Mouse (Mus musculus) kidney, adult 2 months (tissue): ENCODE measurements around the gene Pnma1.

ENCODE experiments used
- CTCF ChIP-seq: fragments of 200-500 bp; conservative IDR thresholded peaks from 2 replicates; pipeline ENCODE4 v1.5.1; 2011; ENCODE audit warnings: low read depth, mild to moderate bottlenecking, control low read depth, low read length, moderate library complexity, mixed read lengths; ENCODE audit not compliant: insufficient read depth, insufficient read length
- POLR2A ChIP-seq: fragments of 200-500 bp; IDR thresholded peaks from one replicate; pipeline ENCODE4 v1.6.1; 2011; ENCODE audit warnings: low read depth, low read length, control low read depth

DNA sequence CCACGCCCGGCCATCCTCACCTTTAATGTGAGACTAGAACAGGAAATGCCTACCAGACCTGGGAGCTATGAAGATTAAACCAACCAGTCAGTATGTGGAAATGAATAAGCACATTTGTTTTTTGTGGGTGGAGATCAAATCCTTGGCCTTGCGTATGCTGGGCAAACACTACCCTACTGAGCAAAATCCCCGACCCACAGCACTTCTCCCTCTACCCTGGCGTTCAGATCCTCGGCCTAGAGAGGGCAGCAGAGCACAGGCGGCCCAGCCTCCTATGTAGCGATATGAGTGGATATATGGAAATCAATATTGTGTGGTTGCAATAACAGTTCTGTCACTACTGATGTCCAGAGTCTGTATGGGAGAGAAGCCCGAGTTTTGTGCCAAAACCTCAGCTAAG, 14.8 kb upstream of the Pnma1 start:
- no peak for TF ChIP-seq POLR2A
- peak; percentile 79 for TF ChIP-seq CTCF
